Comparison of ENCODE assay signal across 20 mouse cellular contexts in the genomic region with DNA sequence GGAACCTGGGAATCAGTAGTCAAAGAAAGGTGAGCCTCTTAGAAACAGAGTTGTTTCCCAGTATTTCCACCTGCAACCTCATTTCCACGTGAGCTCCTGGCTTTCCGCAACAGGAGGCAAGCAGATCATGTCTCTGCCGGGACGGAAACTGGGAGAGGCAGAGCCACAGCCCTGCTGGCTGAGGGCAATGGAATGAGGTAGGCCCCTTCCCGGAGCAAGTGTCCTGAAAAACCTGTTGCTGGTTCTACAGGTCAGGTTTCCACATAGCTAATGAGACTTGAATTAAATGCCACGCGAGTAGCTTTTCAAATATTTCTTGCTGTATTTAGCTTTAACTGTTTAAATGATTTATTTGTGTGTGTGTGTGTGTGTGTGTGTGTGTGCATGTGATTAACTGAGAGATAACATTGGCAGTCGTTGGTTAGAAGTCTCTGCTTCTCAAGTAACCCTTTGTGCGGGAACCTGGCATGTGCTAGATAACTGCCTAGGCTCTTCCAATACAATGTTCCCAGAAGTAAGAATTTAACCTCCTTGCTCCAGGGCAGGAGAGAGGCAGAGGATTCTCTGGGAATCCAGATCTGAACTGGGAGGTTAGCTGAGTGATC. TPM values are rescaled to one million over a fixed set of nuclear protein-coding genes. Genes with fewer than 3 reads are reported as not detected.
DNase-seq lines count a peak whose midpoint lies in the region; ATAC-seq and TF ChIP-seq lines count a peak whose summit lies in the region.
"Had no signal": no experiment of that assay in that cellular context is flagged by ENCODE, and none has a peak within 500 bp of the region (broad histone marks: within the 10 kb centered on the region; RNA-seq: fewer than 3 reads in every experiment).

No protein-coding gene starts in this region.

- TF ChIP-seq CTCF in kidney, adult 2 months (conservative IDR thresholded peaks at IDR 0.05; ENCODE audit: insufficient read depth, insufficient read length, low read depth, low read length) = no peak

- no peaks in the 10 kb centered on the region for H3K27me3 ChIP-seq in kidney, embryonic 15.5 days
- H3K27me3 ChIP-seq in kidney, adult 2 months (replicated peaks; ENCODE audit: control insufficient read depth, insufficient read depth, low read length) = no peaks in the 10 kb centered on the region
- no peaks in the 10 kb centered on the region for H3K27me3 ChIP-seq in lung, embryonic 16.5 days (ENCODE audit: control insufficient read depth, insufficient read depth, low read depth, low read length)
- H3K27me3 ChIP-seq in forebrain, embryonic 15.5 days = no peaks in the 10 kb centered on the region
- H3K27me3 ChIP-seq in hindbrain, embryonic 14.5 days (ENCODE audit: control insufficient read depth, insufficient read depth, low read length) = no peaks in the 10 kb centered on the region
- H3K27me3 ChIP-seq: liver, embryonic 13.5 days; neural tube, embryonic 15.5 days; Patski had no signal

- WGBS in kidney, embryonic 15.5 days = 36% methylated on average over 9 of the region's 9 CpGs
- WGBS in kidney, adult 2 months = 42% methylated on average over 9 of the region's 9 CpGs
- WGBS in lung, embryonic 16.5 days = 39% methylated on average over 9 of the region's 9 CpGs
- 69% methylated on average over 9 of the region's 9 CpGs for WGBS in forebrain, embryonic 15.5 days
- WGBS in hindbrain, embryonic 14.5 days = 71% methylated on average over 9 of the region's 9 CpGs

- H3K27ac ChIP-seq in kidney, embryonic 15.5 days = peak overlapping the region; percentile 48; the same call in 1 of the 2 replicates
- no peak overlapping the region for H3K27ac ChIP-seq in kidney, adult 2 months (ENCODE audit: insufficient read depth, low read depth, low read length)
- peak overlapping the region; percentile 58 for H3K27ac ChIP-seq in lung, embryonic 16.5 days (ENCODE audit: low read length)
- no peak overlapping the region for H3K27ac ChIP-seq in forebrain, embryonic 15.5 days (replicated peaks)
- H3K27ac ChIP-seq in hindbrain, embryonic 14.5 days = no peak overlapping the region
- H3K27ac ChIP-seq: heart, adult 2 months; hindbrain, embryonic 10.5 days; liver, embryonic 13.5 days; neural tube, embryonic 15.5 days had no signal

- TF ChIP-seq POLR2A in kidney, adult 2 months (IDR thresholded peaks at IDR 0.05; ENCODE audit: low read depth, low read length) = no peak

- no peak overlapping the region for H3K4me3 ChIP-seq in kidney, embryonic 15.5 days (replicated peaks)
- no peak overlapping the region for H3K4me3 ChIP-seq in kidney, adult 2 months (ENCODE audit: insufficient read depth, low read depth, low read length)
- no peak overlapping the region for H3K4me3 ChIP-seq in lung, embryonic 16.5 days (ENCODE audit: low read length)
- H3K4me3 ChIP-seq in forebrain, embryonic 15.5 days = no peak overlapping the region
- H3K4me3 ChIP-seq in hindbrain, embryonic 14.5 days (replicated peaks; ENCODE audit: low read length) = no peak overlapping the region
- H3K4me3 ChIP-seq: heart, adult 2 months; hindbrain, embryonic 10.5 days; liver, embryonic 13.5 days; myocyte; neural tube, embryonic 15.5 days had no signal

- H3K36me3 ChIP-seq in kidney, embryonic 15.5 days = peaks cover 7% of the 10 kb centered on the region
- H3K36me3 ChIP-seq in kidney, adult 2 months (ENCODE audit: control insufficient read depth, insufficient read depth, low read length) = no peaks in the 10 kb centered on the region
- H3K36me3 ChIP-seq in lung, embryonic 16.5 days (ENCODE audit: control insufficient read depth, insufficient read depth, low read length) = peaks cover 2% of the 10 kb centered on the region
- H3K36me3 ChIP-seq in forebrain, embryonic 15.5 days = no peaks in the 10 kb centered on the region
- peaks cover 2% of the 10 kb centered on the region; the same call in 1 of the 2 replicates for H3K36me3 ChIP-seq in hindbrain, embryonic 14.5 days (replicated peaks; ENCODE audit: control insufficient read depth, insufficient read depth)
- H3K36me3 ChIP-seq: liver, embryonic 13.5 days had no signal

- no peak for DNase-seq in kidney, adult 2 months
- DNase-seq in urinary bladder, postnatal 14 days (ENCODE audit: low spot score) = peak; percentile 66
- DNase-seq in urinary bladder, postnatal 10 days (ENCODE audit: low spot score) = no peak
- no peak for DNase-seq in spleen, adult 12 weeks (ENCODE audit: low spot score)
- no peak for DNase-seq in hindbrain, embryonic 14.5 days (ENCODE audit: low spot score)
- DNase-seq: gastrocnemius, postnatal 10 days; heart, adult 2 months; layer of hippocampus, postnatal 36 days; liver, embryonic 13.5 days; midbrain, embryonic 14.5 days; right cerebral cortex, postnatal 25 days; thymus, adult 18-20 months had no signal

- no peak for ATAC-seq in kidney, embryonic 15.5 days (replicated peaks; ENCODE audit: low FRiP score)
- ATAC-seq in lung, embryonic 16.5 days (ENCODE audit: low read depth) = peak; percentile 70
- no peak for ATAC-seq in forebrain, embryonic 15.5 days (replicated peaks)
- no peak for ATAC-seq in hindbrain, embryonic 14.5 days (ENCODE audit: low FRiP score)
- ATAC-seq: Patski had no signal

- H3K9ac ChIP-seq in kidney, embryonic 15.5 days = no peak overlapping the region
- no peak overlapping the region for H3K9ac ChIP-seq in lung, embryonic 16.5 days (ENCODE audit: low read length)
- H3K9ac ChIP-seq in forebrain, embryonic 15.5 days (replicated peaks) = no peak overlapping the region
- no peak overlapping the region for H3K9ac ChIP-seq in hindbrain, embryonic 14.5 days
- H3K9ac ChIP-seq: liver, embryonic 13.5 days; neural tube, embryonic 15.5 days had no signal

- H3K4me2 ChIP-seq in kidney, embryonic 15.5 days = no peak overlapping the region
- H3K4me2 ChIP-seq in lung, embryonic 16.5 days (ENCODE audit: low read depth, low read length) = no peak overlapping the region
- no peak overlapping the region for H3K4me2 ChIP-seq in forebrain, embryonic 15.5 days (replicated peaks)
- no peak overlapping the region for H3K4me2 ChIP-seq in hindbrain, embryonic 14.5 days (replicated peaks)
- H3K4me2 ChIP-seq: liver, embryonic 13.5 days; neural tube, embryonic 15.5 days had no signal

- no peaks in the 10 kb centered on the region for H3K9me3 ChIP-seq in kidney, embryonic 15.5 days (replicated peaks)
- no peaks in the 10 kb centered on the region for H3K9me3 ChIP-seq in lung, embryonic 16.5 days (ENCODE audit: control insufficient read depth, low read length)
- no peaks in the 10 kb centered on the region for H3K9me3 ChIP-seq in forebrain, embryonic 15.5 days
- no peaks in the 10 kb centered on the region for H3K9me3 ChIP-seq in hindbrain, embryonic 14.5 days (ENCODE audit: control insufficient read depth, low read length)
- H3K9me3 ChIP-seq: hindbrain, embryonic 10.5 days; liver, embryonic 13.5 days; neural tube, embryonic 15.5 days had no signal

- H3K4me1 ChIP-seq in kidney, embryonic 15.5 days = peaks cover 7% of the 10 kb centered on the region; the same call in 1 of the 2 replicates
- H3K4me1 ChIP-seq in kidney, adult 2 months (ENCODE audit: control insufficient read depth, insufficient read depth, low read length) = no peaks in the 10 kb centered on the region
- H3K4me1 ChIP-seq in lung, embryonic 16.5 days (replicated peaks; ENCODE audit: control insufficient read depth, insufficient read depth, low read length) = 0 out of 2 replicates have a peak, but pooled peaks cover 2% of the 10 kb centered on the region
- peaks cover 19% of the 10 kb centered on the region for H3K4me1 ChIP-seq in forebrain, embryonic 15.5 days
- H3K4me1 ChIP-seq in hindbrain, embryonic 14.5 days (replicated peaks; ENCODE audit: control insufficient read depth, insufficient read depth, low read length) = no peaks in the 10 kb centered on the region; the same call in 1 of the 2 replicates
- H3K4me1 ChIP-seq: hindbrain, embryonic 10.5 days; liver, embryonic 13.5 days had no signal

RNA-seq across cellular contexts. Expression of a gene that starts 21.2 kb away (rescaled TPM):
- polyA plus RNA-seq in kidney, embryonic 15.5 days (2015; fragmentation: Nextera tagmentation; extraction: Ambion mirVana) = 12.3 and 13.0 TPM in 2 replicates
- 2.5 and 3.0 TPM in 2 replicates for polyA plus RNA-seq in kidney, adult 2 months (2012; rRNA removed)
- 17.0 and 20.1 TPM in 2 replicates for polyA plus RNA-seq in lung, embryonic 16.5 days (2015; fragmentation: Nextera tagmentation; extraction: Ambion mirVana)
- 15.9 and 17.9 TPM in 2 replicates for polyA plus RNA-seq in forebrain, embryonic 15.5 days (2015; fragmentation: Nextera tagmentation; extraction: Ambion mirVana)
- 26.4 and 26.7 TPM in 2 replicates for polyA plus RNA-seq in hindbrain, embryonic 14.5 days (2014; fragmentation: Nextera tagmentation; extraction: Ambion mirVana)

RNA-seq across cellular contexts. Expression of a gene that starts 31.4 kb away (rescaled TPM):
- polyA plus RNA-seq in kidney, embryonic 15.5 days (2015; fragmentation: Nextera tagmentation; extraction: Ambion mirVana) = 29.9 and 34.1 TPM in 2 replicates
- 13.8 and 16.7 TPM in 2 replicates for polyA plus RNA-seq in kidney, adult 2 months (2012; rRNA removed)
- polyA plus RNA-seq in lung, embryonic 16.5 days (2015; fragmentation: Nextera tagmentation; extraction: Ambion mirVana) = 28.2 and 31.3 TPM in 2 replicates
- polyA plus RNA-seq in forebrain, embryonic 15.5 days (2015; fragmentation: Nextera tagmentation; extraction: Ambion mirVana) = 21.5 and 21.6 TPM in 2 replicates
- polyA plus RNA-seq in hindbrain, embryonic 14.5 days (2014; fragmentation: Nextera tagmentation; extraction: Ambion mirVana) = 15.8 and 18.1 TPM in 2 replicates

RNA-seq across cellular contexts. Expression of a gene that starts 58.5 kb away (rescaled TPM):
- 0.53 and 0.95 TPM in 2 replicates for polyA plus RNA-seq in kidney, embryonic 15.5 days (2015; fragmentation: Nextera tagmentation; extraction: Ambion mirVana)
- 2.0 and 2.6 TPM in 2 replicates for polyA plus RNA-seq in kidney, adult 2 months (2012; rRNA removed)
- polyA plus RNA-seq in lung, embryonic 16.5 days (2015; fragmentation: Nextera tagmentation; extraction: Ambion mirVana) = 1.3 and 1.5 TPM in 2 replicates
- 0.33 and 0.51 TPM in 2 replicates for polyA plus RNA-seq in forebrain, embryonic 15.5 days (2015; fragmentation: Nextera tagmentation; extraction: Ambion mirVana)
- 1.6 and 2.7 TPM in 2 replicates for polyA plus RNA-seq in hindbrain, embryonic 14.5 days (2014; fragmentation: Nextera tagmentation; extraction: Ambion mirVana)
- polyA plus RNA-seq: heart, embryonic 16.5 days; hindbrain, embryonic 10.5 days; liver, embryonic 13.5 days; myocyte had no signal

Comparison
In these comparisons a context has a peak if more than half of its experiments do, and no peak if none do; other contexts are left out.
1. H3K27ac ChIP-seq: peak in kidney, embryonic 15.5 days (single experiment) and lung, embryonic 16.5 days (single experiment); none in kidney, adult 2 months (single experiment), forebrain, embryonic 15.5 days (single experiment) and hindbrain, embryonic 14.5 days (single experiment).